Mouse (Mus musculus) limb, embryonic 15.5 days (tissue): ENCODE data around the gene Rnf151. TPM values are rescaled to one million over a fixed set of nuclear protein-coding genes. Genes with fewer than 3 reads are reported as not detected.

Source experiments
- ATAC-seq: fragments of 200-750 bp; cut with Nextera tagmentation; 2 replicates; pipeline ENCODE4 v1.8.0; 2017; ENCODE audit warnings: low read depth, moderate TSS enrichment; ENCODE audit not compliant: insufficient number of reproducible peaks, low FRiP score, low TSS enrichment
- H3K27ac ChIP-seq: fragments of 300-500 bp; sonication (generic); 2 replicates; pipeline ENCODE4 v1.5.1; 2015; ENCODE audit warnings: moderate library complexity, mild to moderate bottlenecking, inconsistent platforms
- H3K27me3 ChIP-seq: fragments of 300-500 bp; sonication (generic); 2 replicates; pipeline ENCODE4 v1.6.1; 2015; ENCODE audit warnings: inconsistent platforms
- H3K36me3 ChIP-seq: fragments of 300-500 bp; sonication (generic); 2 replicates; pipeline ENCODE4 v1.6.1; 2015; ENCODE audit warnings: inconsistent platforms
- H3K4me1 ChIP-seq: fragments of 300-500 bp; sonication (generic); 2 replicates; pipeline ENCODE4 v1.6.1; 2015; ENCODE audit warnings: inconsistent platforms
- H3K4me2 ChIP-seq: fragments of 300-500 bp; sonication (generic); 2 replicates; pipeline ENCODE4 v1.6.1; 2015; ENCODE audit warnings: mild to moderate bottlenecking, inconsistent platforms
- H3K4me3 ChIP-seq: fragments of 300-500 bp; sonication (generic); 2 replicates; pipeline ENCODE4 v1.5.1; 2015; ENCODE audit warnings: mild to moderate bottlenecking, inconsistent platforms
- H3K9ac ChIP-seq: fragments of 300-500 bp; sonication (generic); 2 replicates; pipeline ENCODE4 v1.6.1; 2015; ENCODE audit warnings: inconsistent platforms
- H3K9me3 ChIP-seq: fragments of 300-500 bp; sonication (generic); 2 replicates; pipeline ENCODE4 v1.6.1; 2016; ENCODE audit warnings: inconsistent platforms
- WGBS: fragments of 180-500 bp; shearing (Covaris S2); methylation state at CpG from one replicate; pipeline ENCODE4 v1.1.7; 2015; 5-methylcytosine and 5-hydroxymethylcytosine counted together
- polyA plus RNA-seq: library from polyadenylated mRNA; unstranded; fragments of >200 nt; fragmentation: Nextera tagmentation; extraction: Ambion mirVana; gene quantifications from 2 replicates; pipeline ENCODE4 v1.2.1, GENCODE M21; 2015

Gene Rnf151
- polyA plus RNA-seq, 1 experiment from 2014 or later, result 0.29 TPM

DNA sequence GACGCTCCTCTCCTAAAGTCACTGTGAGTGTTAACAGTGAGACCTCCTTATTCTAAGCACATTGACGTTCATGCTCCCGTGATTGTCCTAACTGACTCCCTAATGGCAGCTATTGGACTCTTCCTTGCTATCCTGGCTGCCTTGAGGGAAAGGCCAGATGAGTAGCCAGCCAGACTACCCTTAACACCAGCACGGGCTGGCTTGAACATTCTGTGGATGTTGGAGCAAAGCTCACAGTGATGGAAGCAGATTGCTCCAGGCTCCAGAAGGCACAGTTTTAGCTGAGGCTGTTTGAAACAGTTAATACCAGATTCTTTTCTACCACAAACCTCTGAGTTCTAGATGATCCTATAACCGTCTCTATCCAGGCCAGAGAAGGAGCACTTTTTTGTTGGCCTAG is 26.0 kb upstream of the Rnf151 start:
- 72% methylated on average over 5 of the region's 5 CpGs for WGBS
- H3K4me3 ChIP-seq, result no peak overlapping the region
- peaks cover 29% of the 10 kb centered on the region for H3K36me3 ChIP-seq
- peaks cover 10% of the 10 kb centered on the region for H3K4me1 ChIP-seq
- no peaks in the 10 kb centered on the region for H3K27me3 ChIP-seq
- no peak overlapping the region for H3K27ac ChIP-seq
- no peak for ATAC-seq
- no peak overlapping the region for H3K4me2 ChIP-seq
- no peak overlapping the region for H3K9ac ChIP-seq
- no peaks in the 10 kb centered on the region for H3K9me3 ChIP-seq

DNA sequence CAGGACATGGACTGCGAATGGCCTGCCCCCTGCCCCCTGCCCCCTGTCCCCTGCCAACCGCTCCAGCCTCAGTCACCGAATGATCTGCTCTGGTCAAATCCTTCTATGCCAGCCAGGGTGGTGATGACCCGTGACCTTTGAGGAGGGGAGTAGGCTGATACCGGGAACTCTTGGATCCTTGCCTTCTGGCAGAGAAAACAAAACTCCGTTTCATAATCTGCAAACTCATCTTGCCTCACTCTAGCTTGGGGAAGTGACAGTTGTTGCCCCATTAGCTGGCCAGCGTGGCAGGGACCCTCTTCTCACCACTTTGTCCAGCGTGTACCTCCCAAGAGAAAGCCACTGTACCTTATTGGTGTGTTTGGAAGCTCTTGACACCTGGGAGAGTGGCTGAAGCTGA is 24.4 kb upstream of the Rnf151 start:
- no peak overlapping the region for H3K4me3 ChIP-seq
- ATAC-seq, result no peak
- no peak overlapping the region for H3K9ac ChIP-seq
- peaks cover 12% of the 10 kb centered on the region for H3K4me1 ChIP-seq
- no peak overlapping the region for H3K4me2 ChIP-seq
- H3K36me3 ChIP-seq, result peaks cover 29% of the 10 kb centered on the region
- WGBS, result 86% methylated on average over 8 of the region's 8 CpGs
- no peaks in the 10 kb centered on the region for H3K27me3 ChIP-seq
- H3K9me3 ChIP-seq, result no peaks in the 10 kb centered on the region
- no peak overlapping the region for H3K27ac ChIP-seq

GRCm38 (mm10) chr17:24739926-24740325 is 22.1 kb upstream of the Rnf151 start:
- Histone ChIP-seq H3K9ac (no peak overlapping the region), H3K4me2 (no peak overlapping the region)
- 84% methylated on average over 8 of the region's 8 CpGs for WGBS

GRCm38 (mm10) chr17:24738238-24738637 is 20.4 kb upstream of the Rnf151 start:
- no peak for ATAC-seq

More at GRCm38 (mm10) chr17:24739926-24740325, 22.1 kb upstream of the Rnf151 start:
- no peaks in the 10 kb centered on the region for H3K9me3 ChIP-seq
- H3K27ac ChIP-seq, result no peak overlapping the region
- H3K4me3 ChIP-seq, result no peak overlapping the region
- ATAC-seq, result no peak
- H3K27me3 ChIP-seq, result no peaks in the 10 kb centered on the region
- peaks cover 29% of the 10 kb centered on the region for H3K36me3 ChIP-seq
- peaks cover 15% of the 10 kb centered on the region for H3K4me1 ChIP-seq

GRCm38 (mm10) chr17:24737135-24737810 is 19.4 kb upstream of the Rnf151 start:
- H3K4me3 ChIP-seq, result peak overlapping the region; percentile 56
- H3K9me3 ChIP-seq, result no peaks in the 10 kb centered on the region
- H3K27me3 ChIP-seq, result no peaks in the 10 kb centered on the region
- peak overlapping the region; percentile 50 for H3K9ac ChIP-seq
- peaks cover 15% of the 10 kb centered on the region for H3K4me1 ChIP-seq
- peaks cover 23% of the 10 kb centered on the region for H3K36me3 ChIP-seq
- WGBS, result 25% methylated on average over 8 of the region's 8 CpGs
- H3K4me2 ChIP-seq, result peak overlapping the region; percentile 77
- no peak overlapping the region for H3K27ac ChIP-seq
- ATAC-seq, result no peak

More at GRCm38 (mm10) chr17:24738238-24738637, 20.4 kb upstream of the Rnf151 start:
- Histone ChIP-seq H3K4me3 (no peak overlapping the region), H3K4me1 (peaks cover 15% of the 10 kb centered on the region), H3K4me2 (no peak overlapping the region), H3K27me3 (no peaks in the 10 kb centered on the region), H3K9ac (no peak overlapping the region), H3K9me3 (no peaks in the 10 kb centered on the region), H3K27ac (no peak overlapping the region), H3K36me3 (peaks cover 29% of the 10 kb centered on the region)
- 83% methylated on average over 4 of the region's 4 CpGs for WGBS

- 2% methylated on average over 29 of the region's 29 CpGs for WGBS
- peaks cover 15% of the 10 kb centered on the region for H3K4me1 ChIP-seq
- H3K27ac ChIP-seq, result peak within 1 kb of the TSS; percentile 73
- peak within 1 kb of the TSS; percentile 77 for H3K4me2 ChIP-seq
- H3K9me3 ChIP-seq, result no peaks in the 10 kb centered on the region
- peak within 1 kb of the TSS; percentile 50 for H3K9ac ChIP-seq
- peaks cover 17% of the 10 kb centered on the region for H3K36me3 ChIP-seq
- no peaks in the 10 kb centered on the region for H3K27me3 ChIP-seq
- ATAC-seq, result peak; percentile 95
- H3K4me3 ChIP-seq, result peak within 1 kb of the TSS; percentile 56
These were observed 18.6 kb upstream of the Rnf151 start, which contains the start of gene Msrb1 for GRCm38 (mm10) chr17:24736330-24737051. Msrb1 (plus strand) TSS chr17:24736642.

DNA sequence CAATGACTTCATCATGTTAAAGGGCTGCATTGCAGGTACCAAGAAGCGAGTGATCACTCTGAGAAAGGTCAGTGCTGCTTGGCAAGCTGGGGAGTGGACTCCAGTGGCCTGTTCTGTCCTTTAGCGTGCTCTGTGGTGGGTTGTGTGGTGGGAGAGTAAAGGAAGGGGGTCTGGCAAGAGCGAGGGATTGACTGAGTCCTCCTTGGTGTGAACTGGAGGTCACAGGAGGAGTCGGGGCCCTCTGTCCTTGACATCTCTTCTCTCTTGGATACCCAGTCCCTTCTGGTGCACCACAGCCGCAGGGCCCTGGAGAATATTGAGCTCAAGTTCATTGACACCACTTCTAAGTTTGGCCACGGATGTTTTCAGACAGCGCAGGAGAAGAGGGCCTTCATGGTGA is 17.6 kb upstream of the Rnf151 start:
- WGBS, result 89% methylated on average over 7 of the region's 7 CpGs
- no peak overlapping the region for H3K9ac ChIP-seq
- H3K27me3 ChIP-seq, result no peaks in the 10 kb centered on the region
- H3K36me3 ChIP-seq, result peaks cover 9% of the 10 kb centered on the region
- no peak overlapping the region for H3K4me2 ChIP-seq
- no peak overlapping the region for H3K4me3 ChIP-seq
- no peak for ATAC-seq
- peaks cover 15% of the 10 kb centered on the region for H3K4me1 ChIP-seq
- H3K9me3 ChIP-seq, result no peaks in the 10 kb centered on the region
- H3K27ac ChIP-seq, result no peak overlapping the region

DNA sequence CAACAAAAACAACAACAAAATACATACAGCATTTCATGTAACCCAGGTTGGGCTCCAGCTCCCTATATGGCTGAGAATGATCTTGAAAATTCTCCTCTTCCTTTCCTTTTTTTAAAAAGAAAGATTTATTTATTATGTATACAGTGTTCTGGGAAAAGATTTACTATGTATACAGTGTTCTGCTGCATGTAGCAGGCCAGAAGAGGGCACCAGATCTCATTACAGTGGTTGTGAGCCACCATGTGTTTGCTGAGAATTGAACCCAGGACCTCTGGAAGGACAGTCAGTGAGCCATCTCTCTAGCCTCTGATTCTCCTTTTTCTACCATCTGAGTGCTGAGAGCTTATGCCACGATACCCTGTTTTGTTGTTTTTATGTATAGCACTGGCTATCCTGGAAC is 16.6 kb upstream of the Rnf151 start:
- H3K9me3 ChIP-seq, result no peaks in the 10 kb centered on the region
- H3K36me3 ChIP-seq, result peaks cover 2% of the 10 kb centered on the region; the same call in 1 of the 2 replicates
- H3K27me3 ChIP-seq, result no peaks in the 10 kb centered on the region
- ATAC-seq, result no peak
- peaks cover 15% of the 10 kb centered on the region for H3K4me1 ChIP-seq
- H3K9ac ChIP-seq, result no peak overlapping the region
- H3K27ac ChIP-seq, result no peak overlapping the region
- WGBS, result 86% methylated on average over 1 of the region's 1 CpGs
- no peak overlapping the region for H3K4me2 ChIP-seq
- no peak overlapping the region for H3K4me3 ChIP-seq

- ATAC-seq, result no peak
- Histone ChIP-seq H3K4me1 (peaks cover 15% of the 10 kb centered on the region), H3K36me3 (no peaks in the 10 kb centered on the region), H3K9ac (no peak overlapping the region), H3K4me2 (no peak overlapping the region), H3K4me3 (no peak overlapping the region), H3K27ac (no peak overlapping the region), H3K9me3 (no peaks in the 10 kb centered on the region), H3K27me3 (no peaks in the 10 kb centered on the region)
- WGBS, result 86% methylated on average over 21 of the region's 21 CpGs
These were observed 15.7 kb upstream of the Rnf151 start for GRCm38 (mm10) chr17:24733434-24734050.

- ATAC-seq, result no peak
- Histone ChIP-seq H3K9ac (no peak overlapping the region), H3K4me1 (peaks cover 11% of the 10 kb centered on the region), H3K9me3 (no peaks in the 10 kb centered on the region), H3K4me3 (no peak overlapping the region), H3K27ac (no peak overlapping the region), H3K36me3 (no peaks in the 10 kb centered on the region), H3K4me2 (no peak overlapping the region), H3K27me3 (no peaks in the 10 kb centered on the region)
- WGBS, result 73% methylated on average over 12 of the region's 12 CpGs
These were observed 14.5 kb upstream of the Rnf151 start for GRCm38 (mm10) chr17:24732233-24732935.

- ATAC-seq, result no peak
- peaks cover under 1% of the 10 kb centered on the region; the same call in 1 of the 2 replicates for H3K4me1 ChIP-seq
These were observed 12.9 kb upstream of the Rnf151 start for GRCm38 (mm10) chr17:24730787-24731186.

More at GRCm38 (mm10) chr17:24730787-24731186, 12.9 kb upstream of the Rnf151 start:
- Histone ChIP-seq H3K4me2 (no peak overlapping the region), H3K9me3 (no peaks in the 10 kb centered on the region), H3K9ac (no peak overlapping the region), H3K27ac (no peak overlapping the region), H3K36me3 (no peaks in the 10 kb centered on the region), H3K27me3 (no peaks in the 10 kb centered on the region), H3K4me3 (no peak overlapping the region)
- WGBS, result 81% methylated on average over 14 of the region's 14 CpGs
